Mouse (Mus musculus) midbrain, embryonic 12.5 days (tissue): ENCODE data around the gene Slc46a3. TPM values are rescaled to one million over a fixed set of nuclear protein-coding genes. Genes with fewer than 3 reads are reported as not detected.
A peak's percentile ranks its signal among the peaks of the same experiment; 100 is the strongest.

Experiments
- ATAC-seq: fragments of 200-750 bp; cut with Nextera tagmentation; 2 replicates; pipeline ENCODE4 v1.8.0; 2017; ENCODE audit warnings: low read depth, moderate TSS enrichment, moderate library complexity; ENCODE audit not compliant: low FRiP score
- H3K27ac ChIP-seq: fragments of 300-500 bp; sonication (generic); replicated peaks from 2 replicates; pipeline ENCODE4 v1.5.1; 2016; ENCODE audit warnings: mild to moderate bottlenecking
- H3K27me3 ChIP-seq: fragments of 300-500 bp; sonication (generic); 2 replicates; pipeline ENCODE4 v1.6.1; 2016; ENCODE audit warnings: mild to moderate bottlenecking
- H3K36me3 ChIP-seq: fragments of 300-500 bp; sonication (generic); 2 replicates; pipeline ENCODE4 v1.6.1; 2016
- H3K4me1 ChIP-seq: fragments of 300-500 bp; sonication (generic); 2 replicates; pipeline ENCODE4 v1.6.1; 2016
- H3K4me2 ChIP-seq: fragments of 300-500 bp; sonication (generic); replicated peaks from 2 replicates; pipeline ENCODE4 v1.6.1; 2016; ENCODE audit warnings: mild to moderate bottlenecking, moderate library complexity
- H3K4me3 ChIP-seq: fragments of 300-500 bp; sonication (generic); 2 replicates; pipeline ENCODE4 v1.5.1; 2016; ENCODE audit warnings: mild to moderate bottlenecking
- H3K9ac ChIP-seq: fragments of 300-500 bp; sonication (generic); replicated peaks from 2 replicates; pipeline ENCODE4 v1.6.1; 2016; ENCODE audit warnings: mild to moderate bottlenecking, moderate library complexity
- H3K9me3 ChIP-seq: fragments of 300-500 bp; sonication (generic); 2 replicates; pipeline ENCODE4 v1.6.1; 2016; ENCODE audit warnings: mild to moderate bottlenecking
- WGBS: fragments of 180-500 bp; shearing (Covaris S2); methylation state at CpG from one replicate; pipeline ENCODE4 v1.1.7; 2016; 5-methylcytosine and 5-hydroxymethylcytosine counted together
- polyA plus RNA-seq: library from polyadenylated mRNA; unstranded; fragments of >200 nt; fragmentation: Nextera tagmentation; extraction: Ambion mirVana; gene quantifications from 2 replicates; pipeline ENCODE4 v1.2.1, GENCODE M21; 2016

The Slc46a3 gene
- polyA plus RNA-seq, 1 experiment from 2014 or later = 6.4 TPM

- Histone ChIP-seq H3K9ac (no peak overlapping the region), H3K9me3 (no peaks in the 10 kb centered on the region), H3K4me1 (peaks cover 18% of the 10 kb centered on the region), H3K36me3 (no peaks in the 10 kb centered on the region), H3K4me3 (no peak overlapping the region), H3K27ac (no peak overlapping the region), H3K4me2 (0 out of 2 replicates have a peak overlapping the region, but pooled peaks have one; percentile 88), H3K27me3 (peaks cover 21% of the 10 kb centered on the region)
- 28% methylated on average over 6 of the region's 6 CpGs for WGBS
- no peak for ATAC-seq
These were observed 1.9 kb downstream of the Slc46a3 start for GRCm38 (mm10) chr5:147892735-147893134.

- Histone ChIP-seq H3K9ac (no peak overlapping the region), H3K36me3 (peaks cover 4% of the 10 kb centered on the region; the same call in 1 of the 2 replicates), H3K4me1 (peaks cover 6% of the 10 kb centered on the region), H3K27me3 (peaks cover 11% of the 10 kb centered on the region), H3K4me3 (no peak overlapping the region), H3K4me2 (no peak overlapping the region), H3K9me3 (no peaks in the 10 kb centered on the region), H3K27ac (no peak overlapping the region)
- 91% methylated on average over 9 of the region's 12 CpGs for WGBS
- ATAC-seq = no peak
These were observed 6.0 kb downstream of the Slc46a3 start for GRCm38 (mm10) chr5:147888313-147889297.

- 92% methylated on average over 6 of the region's 6 CpGs for WGBS
These were observed 11.0 kb downstream of the Slc46a3 start for GRCm38 (mm10) chr5:147883581-147883980.

GRCm38 (mm10) chr5:147879971-147880682, 14.5 kb downstream of the Slc46a3 start:
- 92% methylated on average over 17 of the region's 17 CpGs for WGBS
- Histone ChIP-seq H3K4me1 (no peaks in the 10 kb centered on the region), H3K9me3 (no peaks in the 10 kb centered on the region), H3K4me3 (no peak overlapping the region), H3K27ac (no peak overlapping the region), H3K36me3 (peaks cover 72% of the 10 kb centered on the region), H3K9ac (no peak overlapping the region), H3K27me3 (no peaks in the 10 kb centered on the region), H3K4me2 (no peak overlapping the region)
- ATAC-seq = no peak

More at GRCm38 (mm10) chr5:147883581-147883980, 11.0 kb downstream of the Slc46a3 start:
- Histone ChIP-seq H3K36me3 (peaks cover 37% of the 10 kb centered on the region), H3K4me1 (no peaks in the 10 kb centered on the region), H3K4me2 (no peak overlapping the region), H3K4me3 (no peak overlapping the region), H3K27ac (no peak overlapping the region), H3K27me3 (no peaks in the 10 kb centered on the region), H3K9ac (no peak overlapping the region), H3K9me3 (no peaks in the 10 kb centered on the region)
- ATAC-seq = no peak

- 83% methylated on average over 6 of the region's 6 CpGs for WGBS
- H3K27ac ChIP-seq = no peak overlapping the region
These were observed 17.1 kb downstream of the Slc46a3 start for GRCm38 (mm10) chr5:147877520-147877919.

GRCm38 (mm10) chr5:147875210-147875609, 19.4 kb downstream of the Slc46a3 start:
- Histone ChIP-seq H3K27me3 (no peaks in the 10 kb centered on the region), H3K4me1 (no peaks in the 10 kb centered on the region), H3K36me3 (peaks cover 97% of the 10 kb centered on the region), H3K27ac (no peak overlapping the region), H3K4me2 (no peak overlapping the region), H3K9ac (no peak overlapping the region), H3K4me3 (no peak overlapping the region), H3K9me3 (no peaks in the 10 kb centered on the region)
- ATAC-seq = no peak
- WGBS = 97% methylated on average over 8 of the region's 8 CpGs

More at GRCm38 (mm10) chr5:147877520-147877919, 17.1 kb downstream of the Slc46a3 start:
- H3K9me3 ChIP-seq = no peaks in the 10 kb centered on the region
- H3K27me3 ChIP-seq = no peaks in the 10 kb centered on the region
- H3K4me1 ChIP-seq = no peaks in the 10 kb centered on the region
- H3K4me3 ChIP-seq = no peak overlapping the region
- no peak overlapping the region for H3K9ac ChIP-seq
- H3K36me3 ChIP-seq = peaks cover 90% of the 10 kb centered on the region
- no peak overlapping the region for H3K4me2 ChIP-seq
- ATAC-seq = no peak

GRCm38 (mm10) chr5:147874491-147875065, 20.0 kb downstream of the Slc46a3 start:
- no peak overlapping the region for H3K4me2 ChIP-seq
- no peak overlapping the region for H3K9ac ChIP-seq
- no peaks in the 10 kb centered on the region for H3K27me3 ChIP-seq
- peaks cover 97% of the 10 kb centered on the region for H3K36me3 ChIP-seq
- 97% methylated on average over 18 of the region's 18 CpGs for WGBS
- no peaks in the 10 kb centered on the region for H3K4me1 ChIP-seq
- H3K9me3 ChIP-seq = no peaks in the 10 kb centered on the region
- no peak for ATAC-seq
- H3K27ac ChIP-seq = no peak overlapping the region
- no peak overlapping the region for H3K4me3 ChIP-seq

- Histone ChIP-seq H3K27me3 (no peaks in the 10 kb centered on the region), H3K9ac (no peak overlapping the region), H3K4me1 (no peaks in the 10 kb centered on the region), H3K4me2 (no peak overlapping the region), H3K36me3 (peaks cover 92% of the 10 kb centered on the region), H3K27ac (no peak overlapping the region), H3K9me3 (no peaks in the 10 kb centered on the region), H3K4me3 (no peak overlapping the region)
- 91% methylated on average over 15 of the region's 15 CpGs for WGBS
- ATAC-seq = no peak
These were observed 23.4 kb downstream of the Slc46a3 start for GRCm38 (mm10) chr5:147871091-147871820.

- H3K9me3 ChIP-seq = no peaks in the 10 kb centered on the region
- no peak overlapping the region for H3K4me3 ChIP-seq
- H3K27ac ChIP-seq = no peak overlapping the region
- WGBS = 95% methylated on average over 1 of the region's 1 CpGs
- no peak for ATAC-seq
- H3K4me2 ChIP-seq = no peak overlapping the region
- no peaks in the 10 kb centered on the region for H3K4me1 ChIP-seq
- H3K9ac ChIP-seq = no peak overlapping the region
- H3K27me3 ChIP-seq = no peaks in the 10 kb centered on the region
- peaks cover 92% of the 10 kb centered on the region for H3K36me3 ChIP-seq
These were observed 24.3 kb downstream of the Slc46a3 start for GRCm38 (mm10) chr5:147870296-147870695.

- H3K27ac ChIP-seq = no peak overlapping the region
- 92% methylated on average over 6 of the region's 6 CpGs for WGBS
- no peaks in the 10 kb centered on the region for H3K27me3 ChIP-seq
- ATAC-seq = no peak
- H3K4me2 ChIP-seq = no peak overlapping the region
- H3K9ac ChIP-seq = no peak overlapping the region
- no peaks in the 10 kb centered on the region for H3K4me1 ChIP-seq
- H3K9me3 ChIP-seq = no peaks in the 10 kb centered on the region
- H3K36me3 ChIP-seq = peaks cover 92% of the 10 kb centered on the region
- no peak overlapping the region for H3K4me3 ChIP-seq
These were observed 25.0 kb downstream of the Slc46a3 start for GRCm38 (mm10) chr5:147869568-147869967.

- Histone ChIP-seq H3K27ac (no peak overlapping the region), H3K27me3 (no peaks in the 10 kb centered on the region), H3K9me3 (no peaks in the 10 kb centered on the region), H3K4me3 (no peak overlapping the region), H3K4me2 (no peak overlapping the region), H3K4me1 (no peaks in the 10 kb centered on the region), H3K36me3 (peaks cover 92% of the 10 kb centered on the region), H3K9ac (no peak overlapping the region)
- no peak for ATAC-seq
- 87% methylated on average over 4 of the region's 4 CpGs for WGBS
These were observed 25.9 kb downstream of the Slc46a3 start for GRCm38 (mm10) chr5:147868674-147869073.
